Comparison of ENCODE assay signal across 7 mouse cellular contexts in genomic region chr10:63022541-63023120, GRCm38 (mm10). TPM values are rescaled to one million over a fixed set of nuclear protein-coding genes. Genes with fewer than 3 reads are reported as not detected.
A peak's percentile ranks its signal among the peaks of the same experiment; 100 is the strongest.
DNase-seq lines count a peak whose midpoint lies in the region; ATAC-seq and TF ChIP-seq lines count a peak whose summit lies in the region.

No protein-coding gene starts in this region.

- no peaks in the 10 kb centered on the region for H3K36me3 ChIP-seq in neural tube, embryonic 11.5 days (ENCODE audit: control insufficient read depth, insufficient read depth, low read length)
- peaks cover 4% of the 10 kb centered on the region for H3K36me3 ChIP-seq in embryonic facial prominence, embryonic 13.5 days
- H3K36me3 ChIP-seq in intestine, postnatal 0 days (ENCODE audit: control insufficient read depth, insufficient read depth): no peaks in the 10 kb centered on the region
- H3K36me3 ChIP-seq in neural tube, embryonic 12.5 days: peaks cover 4% of the 10 kb centered on the region; the same call in 1 of the 2 replicates

- WGBS in neural tube, embryonic 11.5 days: under 1% methylated on average over 27 of the region's 27 CpGs
- WGBS in embryonic facial prominence, embryonic 13.5 days: under 1% methylated on average over 27 of the region's 27 CpGs
- WGBS in intestine, postnatal 0 days: 0% methylated on average over 27 of the region's 27 CpGs
- WGBS in neural tube, embryonic 12.5 days: under 1% methylated on average over 27 of the region's 27 CpGs

- peak; percentile 18 for DNase-seq in neural tube, embryonic 11.5 days (ENCODE audit: low spot score)
- DNase-seq in neural tube, embryonic 10.5 days (ENCODE audit: extremely low spot score, low spot score): no peak
- no peak for DNase-seq in gastrocnemius, postnatal 36 days
- DNase-seq in retina, postnatal 1 day: no peak

- H3K9me3 ChIP-seq in neural tube, embryonic 11.5 days (ENCODE audit: control insufficient read depth, low read length): no peaks in the 10 kb centered on the region
- no peaks in the 10 kb centered on the region for H3K9me3 ChIP-seq in embryonic facial prominence, embryonic 13.5 days
- no peaks in the 10 kb centered on the region for H3K9me3 ChIP-seq in intestine, postnatal 0 days (ENCODE audit: control insufficient read depth)
- no peaks in the 10 kb centered on the region for H3K9me3 ChIP-seq in neural tube, embryonic 12.5 days

- no peak for TF ChIP-seq CTCF in intestine, postnatal 0 days (IDR thresholded peaks at IDR 0.05; ENCODE audit: low read depth)

- H3K9ac ChIP-seq in neural tube, embryonic 11.5 days (ENCODE audit: low read length): peak overlapping the region; percentile 96
- H3K9ac ChIP-seq in embryonic facial prominence, embryonic 13.5 days: peak overlapping the region; percentile 100
- peak overlapping the region; percentile 99 for H3K9ac ChIP-seq in intestine, postnatal 0 days (ENCODE audit: low read depth, low read length)
- H3K9ac ChIP-seq in neural tube, embryonic 12.5 days: peak overlapping the region; percentile 99

- peak overlapping the region; percentile 100 for H3K27ac ChIP-seq in neural tube, embryonic 11.5 days (ENCODE audit: low read depth, low read length)
- H3K27ac ChIP-seq in embryonic facial prominence, embryonic 13.5 days: peak overlapping the region; percentile 100
- H3K27ac ChIP-seq in intestine, postnatal 0 days (ENCODE audit: low read depth, low read length): peak overlapping the region; percentile 100
- H3K27ac ChIP-seq in neural tube, embryonic 12.5 days: peak overlapping the region; percentile 99

- peaks cover 24% of the 10 kb centered on the region for H3K4me1 ChIP-seq in neural tube, embryonic 11.5 days (ENCODE audit: control insufficient read depth, insufficient read depth, low read length)
- H3K4me1 ChIP-seq in embryonic facial prominence, embryonic 13.5 days: peaks cover 42% of the 10 kb centered on the region
- H3K4me1 ChIP-seq in intestine, postnatal 0 days (replicated peaks; ENCODE audit: control insufficient read depth, insufficient read depth, low read length): peaks cover 3% of the 10 kb centered on the region; the same call in 1 of the 2 replicates
- peaks cover 41% of the 10 kb centered on the region for H3K4me1 ChIP-seq in neural tube, embryonic 12.5 days

- intact Hi-C loops in gastrocnemius, postnatal 36 days (cut with DNase I): no loop called here

- no peaks in the 10 kb centered on the region for H3K27me3 ChIP-seq in neural tube, embryonic 11.5 days (ENCODE audit: control insufficient read depth, insufficient read depth, low read length)
- H3K27me3 ChIP-seq in embryonic facial prominence, embryonic 13.5 days: no peaks in the 10 kb centered on the region
- H3K27me3 ChIP-seq in intestine, postnatal 0 days (replicated peaks; ENCODE audit: control insufficient read depth, insufficient read depth, low read length): no peaks in the 10 kb centered on the region
- H3K27me3 ChIP-seq in neural tube, embryonic 12.5 days (replicated peaks): no peaks in the 10 kb centered on the region

- H3K4me2 ChIP-seq in neural tube, embryonic 11.5 days (ENCODE audit: low read depth): peak overlapping the region; percentile 55
- H3K4me2 ChIP-seq in embryonic facial prominence, embryonic 13.5 days: peak overlapping the region; percentile 70
- peak overlapping the region; percentile 89 for H3K4me2 ChIP-seq in intestine, postnatal 0 days (replicated peaks; ENCODE audit: low read depth)
- H3K4me2 ChIP-seq in neural tube, embryonic 12.5 days (replicated peaks): peak overlapping the region; percentile 76

- no peak for ATAC-seq in neural tube, embryonic 11.5 days (ENCODE audit: insufficient read depth, low FRiP score, low TSS enrichment)
- ATAC-seq in embryonic facial prominence, embryonic 13.5 days (ENCODE audit: insufficient number of reproducible peaks, insufficient read depth, low FRiP score, low TSS enrichment, low read depth): no peak
- no peak for ATAC-seq in intestine, postnatal 0 days
- ATAC-seq in neural tube, embryonic 12.5 days (ENCODE audit: low FRiP score, low read depth): no peak

- H3K4me3 ChIP-seq in neural tube, embryonic 11.5 days (ENCODE audit: low read depth, low read length): peak overlapping the region; percentile 78
- peak overlapping the region; percentile 93 for H3K4me3 ChIP-seq in embryonic facial prominence, embryonic 13.5 days
- H3K4me3 ChIP-seq in intestine, postnatal 0 days (ENCODE audit: low read depth, low read length): peak overlapping the region; percentile 98
- peak overlapping the region; percentile 95 for H3K4me3 ChIP-seq in neural tube, embryonic 12.5 days

RNA-seq across cellular contexts. Expression of gene Hnrnph3, which starts 1.4 kb away (rescaled TPM):
- 147 and 159 TPM in 2 replicates for polyA plus RNA-seq in neural tube, embryonic 11.5 days (2014; fragmentation: Nextera tagmentation; extraction: Ambion mirVana)
- 138 and 139 TPM in 2 replicates for polyA plus RNA-seq in embryonic facial prominence, embryonic 13.5 days (2015; fragmentation: Nextera tagmentation; extraction: Ambion mirVana)
- 21.2 and 25.0 TPM in 2 replicates for polyA plus RNA-seq in intestine, postnatal 0 days (2015; fragmentation: Nextera tagmentation; extraction: Ambion mirVana)
- polyA plus RNA-seq in neural tube, embryonic 12.5 days (2016; fragmentation: Nextera tagmentation; extraction: Ambion mirVana): 232 and 247 TPM in 2 replicates
- total RNA-seq in gastrocnemius, postnatal 36 days (2021): 10 to 100 TPM; 14.2 to 15.3 TPM

RNA-seq across cellular contexts. Expression of gene Pbld2, which starts 1.5 kb away (rescaled TPM):
- polyA plus RNA-seq in neural tube, embryonic 11.5 days (2014; fragmentation: Nextera tagmentation; extraction: Ambion mirVana): 0.55 and 1.4 TPM in 2 replicates
- 1.0 and 1.1 TPM in 2 replicates for polyA plus RNA-seq in embryonic facial prominence, embryonic 13.5 days (2015; fragmentation: Nextera tagmentation; extraction: Ambion mirVana)
- polyA plus RNA-seq in intestine, postnatal 0 days (2015; fragmentation: Nextera tagmentation; extraction: Ambion mirVana): 36.2 and 43.7 TPM in 2 replicates
- 0.73 and 0.80 TPM in 2 replicates for polyA plus RNA-seq in neural tube, embryonic 12.5 days (2016; fragmentation: Nextera tagmentation; extraction: Ambion mirVana)
- total RNA-seq in gastrocnemius, postnatal 36 days (2021): 1 to 10 TPM; 2.7 to 3.2 TPM

RNA-seq across cellular contexts. Expression of gene Pbld1, which starts 37.3 kb away (rescaled TPM):
- 0.99 and 1.4 TPM in 2 replicates for polyA plus RNA-seq in neural tube, embryonic 11.5 days (2014; fragmentation: Nextera tagmentation; extraction: Ambion mirVana)
- polyA plus RNA-seq in embryonic facial prominence, embryonic 13.5 days (2015; fragmentation: Nextera tagmentation; extraction: Ambion mirVana): 1.8 and 1.9 TPM in 2 replicates
- polyA plus RNA-seq in intestine, postnatal 0 days (2015; fragmentation: Nextera tagmentation; extraction: Ambion mirVana): 1.8 and 2.1 TPM in 2 replicates
- polyA plus RNA-seq in neural tube, embryonic 12.5 days (2016; fragmentation: Nextera tagmentation; extraction: Ambion mirVana): 1.2 and 1.3 TPM in 2 replicates
- total RNA-seq in gastrocnemius, postnatal 36 days (2021): under 1 TPM; 0.32 to 0.89 TPM

RNA-seq across cellular contexts. Expression of gene Rufy2, which starts 42.6 kb away (rescaled TPM):
- 20.1 and 22.7 TPM in 2 replicates for polyA plus RNA-seq in neural tube, embryonic 11.5 days (2014; fragmentation: Nextera tagmentation; extraction: Ambion mirVana)
- polyA plus RNA-seq in embryonic facial prominence, embryonic 13.5 days (2015; fragmentation: Nextera tagmentation; extraction: Ambion mirVana): 35.3 and 42.6 TPM in 2 replicates
- 13.9 and 18.8 TPM in 2 replicates for polyA plus RNA-seq in intestine, postnatal 0 days (2015; fragmentation: Nextera tagmentation; extraction: Ambion mirVana)
- 36.3 and 39.1 TPM in 2 replicates for polyA plus RNA-seq in neural tube, embryonic 12.5 days (2016; fragmentation: Nextera tagmentation; extraction: Ambion mirVana)
- 1 to 10 TPM; 4.3 to 7.5 TPM for total RNA-seq in gastrocnemius, postnatal 36 days (2021)

Comparison
In these comparisons a context has a peak if more than half of its experiments do, and no peak if none do; other contexts are left out.
1. RNA of gene Pbld2, which starts 1.5 kb away (polyA plus RNA-seq): 36.2 to 43.7 TPM in intestine, postnatal 0 days; 0.55 to 1.4 TPM in neural tube, embryonic 11.5 days, 1.0 to 1.1 TPM in embryonic facial prominence, embryonic 13.5 days and 0.73 to 0.80 TPM in neural tube, embryonic 12.5 days; every median in the first group is over 10 times any median in the second.
2. Peak in every context shown above with its lines, with median percentiles within 50 percentile points of each other: H3K27ac ChIP-seq, H3K4me2 ChIP-seq, H3K4me3 ChIP-seq and H3K9ac ChIP-seq.